Mouse (Mus musculus) A20 (cell line): ENCODE results near the gene Ift80.
"Not testable (repeated sequence)": the region's sequence is repeated elsewhere in the genome, so short reads cannot be mapped to it uniquely, and the experiment has no call there.

Experiments used
- DNase-seq: peaks from one replicate; pipeline ENCODE4 v3.0.0-alpha.2; 2011; ENCODE audit warnings: low read depth, low spot score

Ift80 gene

GRCm38 (mm10) chr3:69004437-69005337 is at the start of gene Ift80, which contains the start of gene Smc4:
Ift80 (minus strand) TSS chr3:69004570.
Smc4 (plus strand) TSS chr3:69004738.
- peak; percentile 99 for DNase-seq

GRCm38 (mm10) chr3:69051894-69052293 is 47.5 kb upstream of the Ift80 start:
- no peak for DNase-seq

DNA sequence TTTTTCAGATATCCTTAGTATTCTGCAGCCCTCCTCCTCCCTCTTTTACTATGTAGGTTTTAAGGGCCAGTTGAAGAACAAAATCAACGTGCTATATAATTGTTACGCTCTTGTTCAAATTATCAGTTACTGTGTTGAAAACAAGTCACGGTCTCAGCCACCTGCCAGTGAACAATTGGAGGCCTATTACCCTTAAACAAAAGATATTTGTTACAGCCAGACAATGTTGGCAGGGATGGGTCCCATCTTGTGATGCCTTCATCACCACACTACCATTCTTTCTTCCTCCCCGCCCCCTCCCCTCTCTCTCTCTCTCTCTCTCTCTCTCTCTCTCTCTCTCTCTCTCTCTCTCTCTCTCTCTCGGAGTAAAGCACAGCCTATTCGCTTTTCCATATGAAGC is 44.6 kb upstream of the Ift80 start:
- no peak for DNase-seq

DNA sequence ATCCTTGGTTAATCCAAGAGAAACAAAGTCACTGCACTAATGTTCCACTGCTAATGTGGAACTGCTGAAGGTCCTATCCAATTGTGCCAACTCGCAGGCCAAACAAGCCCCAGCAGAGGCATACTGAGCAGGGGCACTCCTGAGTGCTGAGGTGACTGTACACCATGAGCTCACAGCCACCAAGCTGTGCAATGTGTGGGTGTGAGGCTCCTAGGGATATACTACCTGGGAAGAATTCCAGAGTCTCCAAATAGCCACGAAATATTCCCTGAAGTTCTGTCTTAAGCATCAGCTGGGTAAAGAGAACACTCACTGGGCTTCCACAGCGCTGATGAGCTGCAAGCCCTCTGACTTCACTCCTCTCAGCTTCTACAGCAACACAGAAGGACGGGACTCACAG is 43.3 kb upstream of the Ift80 start:
- DNase-seq = no peak

- DNase-seq = no peak
Measured at GRCm38 (mm10) chr3:69046509-69046908, 42.1 kb upstream of the Ift80 start.

GRCm38 (mm10) chr3:69045750-69046149 is 41.4 kb upstream of the Ift80 start:
- no peak for DNase-seq

GRCm38 (mm10) chr3:69045400-69045703 is 41.0 kb upstream of the Ift80 start:
- no peak for DNase-seq

GRCm38 (mm10) chr3:69044645-69045399 is 40.5 kb upstream of the Ift80 start, which contains the start of gene Trim59:
Trim59 (minus strand) TSS chr3:69044755.
- peak; percentile 95 for DNase-seq

- peak; percentile 81 for DNase-seq
Measured at GRCm38 (mm10) chr3:69044167-69044591, 39.8 kb upstream of the Ift80 start.

DNA sequence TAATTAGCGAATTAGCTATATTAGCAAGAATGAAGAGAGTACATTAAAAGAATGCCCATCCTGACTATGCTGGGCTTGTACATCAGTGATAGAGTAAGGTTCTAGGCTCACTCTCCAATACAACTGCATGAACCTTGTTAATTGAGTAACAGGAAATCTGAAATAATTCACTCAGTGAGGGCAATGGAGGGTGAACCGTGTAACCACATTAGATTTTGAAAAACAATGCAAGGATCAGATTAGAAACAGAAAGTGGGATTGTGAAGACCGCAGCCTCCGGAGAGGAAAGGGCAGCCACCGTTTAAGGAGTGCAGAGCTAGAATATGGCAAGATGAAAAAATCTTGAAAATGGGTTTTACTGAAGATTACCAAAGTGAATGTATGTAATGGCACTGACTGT is 36.9 kb upstream of the Ift80 start:
- peak; percentile 68 for DNase-seq

- DNase-seq = peak; percentile 56
Measured at GRCm38 (mm10) chr3:69040105-69040504, 35.7 kb upstream of the Ift80 start.

GRCm38 (mm10) chr3:69026133-69026783 is 21.9 kb upstream of the Ift80 start:
- DNase-seq = no peak

DNA sequence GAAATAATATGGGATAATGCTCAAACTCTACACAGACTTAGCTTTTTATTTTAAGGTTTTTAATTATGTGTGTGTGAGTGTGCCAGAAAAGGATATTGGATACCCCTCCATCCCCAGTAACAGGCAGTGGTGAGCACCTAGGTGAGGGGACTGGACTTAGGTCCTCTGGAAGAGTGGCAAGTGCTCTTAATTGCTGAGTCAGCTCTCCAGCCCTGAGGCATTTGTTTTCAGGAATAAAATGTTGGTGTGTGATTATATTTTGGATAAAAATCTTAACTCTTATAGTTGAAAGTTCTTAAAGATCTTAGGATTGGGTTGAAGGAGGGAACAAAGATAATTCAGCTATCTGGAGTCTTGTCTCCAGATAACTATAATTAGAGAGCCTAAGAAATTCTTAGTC is 16.4 kb upstream of the Ift80 start:
- no peak for DNase-seq

GRCm38 (mm10) chr3:69020285-69020684 is 15.9 kb upstream of the Ift80 start:
- DNase-seq = peak; percentile 61

GRCm38 (mm10) chr3:69018635-69019034 is 14.3 kb upstream of the Ift80 start:
- DNase-seq = not testable (repeated sequence)

DNA sequence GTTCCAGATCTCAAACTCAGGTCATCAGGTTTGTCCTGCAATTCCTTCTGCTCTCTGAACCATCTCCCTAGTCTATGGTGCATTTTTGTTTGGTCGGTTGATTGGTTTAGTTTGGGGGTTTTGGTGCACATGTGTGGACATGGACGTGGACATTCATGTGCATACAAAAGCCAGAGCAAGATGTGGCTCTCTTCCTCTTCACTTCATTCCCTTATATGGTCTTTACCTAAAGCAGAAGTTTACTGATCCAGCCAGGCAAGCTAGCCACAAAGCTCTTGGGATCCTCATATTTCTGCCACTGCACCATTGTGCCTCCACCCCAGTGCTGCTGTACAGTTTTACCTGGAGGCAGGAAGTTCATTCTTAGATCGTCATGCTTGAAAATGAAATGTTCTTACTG is 12.8 kb upstream of the Ift80 start:
- DNase-seq = no peak

- no peak for DNase-seq
Measured at GRCm38 (mm10) chr3:69008873-69009272, 4.5 kb upstream of the Ift80 start.

- peak; percentile 55 for DNase-seq
Measured at GRCm38 (mm10) chr3:69006246-69006760, 1.9 kb upstream of the Ift80 start.

- peak; percentile 63 for DNase-seq
Measured at GRCm38 (mm10) chr3:69005338-69006245, 1.2 kb upstream of the Ift80 start.

GRCm38 (mm10) chr3:69004055-69004436 is 324 bp downstream of the Ift80 start:
- no peak for DNase-seq

DNA sequence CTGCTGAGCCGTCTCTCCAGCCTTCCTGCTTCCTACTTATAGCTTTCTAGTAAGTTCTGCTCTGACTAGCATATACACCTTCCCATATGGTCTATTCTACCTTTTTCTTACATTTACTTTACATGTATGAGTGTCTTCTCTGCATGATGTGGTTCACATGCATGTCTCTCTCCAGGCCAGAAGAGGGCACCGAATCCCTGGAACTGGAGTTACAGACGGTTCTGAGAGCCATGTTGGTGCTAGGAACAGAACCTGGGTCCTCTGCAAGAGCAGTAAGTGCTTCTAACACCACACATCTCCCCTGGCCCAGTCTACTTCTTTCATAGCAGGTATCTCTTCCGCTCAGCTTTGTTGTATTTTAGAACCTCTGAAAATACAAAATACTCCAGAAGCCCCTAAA is 1.6 kb downstream of the Ift80 start:
- DNase-seq = no peak
